Mouse (Mus musculus): ENCODE measurements around the gene Slc1a5.
A peak's percentile ranks its signal among the peaks of the same experiment; 100 is the strongest.

The Slc1a5 gene

GRCm38 (mm10) chr7:16821091-16821490 is 40.0 kb downstream of the Slc1a5 start:
- DNase-seq, result no peak

- DNase-seq, result no peak
Observed at GRCm38 (mm10) chr7:16821669-16822101, 40.5 kb downstream of the Slc1a5 start.

- DNase-seq, result no peak
Observed at GRCm38 (mm10) chr7:16823734-16824133, 42.6 kb downstream of the Slc1a5 start.

- DNase-seq, result no peak
Observed at GRCm38 (mm10) chr7:16825785-16826184, 44.6 kb downstream of the Slc1a5 start.

- no peak for DNase-seq
Observed at GRCm38 (mm10) chr7:16826571-16826970, 45.4 kb downstream of the Slc1a5 start.

- no peak for DNase-seq
Observed at GRCm38 (mm10) chr7:16827274-16827673, 46.1 kb downstream of the Slc1a5 start.

- DNase-seq, result no peak
Observed at GRCm38 (mm10) chr7:16830449-16830848, 49.3 kb downstream of the Slc1a5 start.

GRCm38 (mm10) chr7:16837916-16838803 is 57.0 kb downstream of the Slc1a5 start:
- no peak for DNase-seq

GRCm38 (mm10) chr7:16838804-16839426 is 57.8 kb downstream of the Slc1a5 start:
- DNase-seq, result no peak

- DNase-seq, result no peak
Observed at GRCm38 (mm10) chr7:16839427-16840108, 58.4 kb downstream of the Slc1a5 start.

- DNase-seq, result no peak
Observed at GRCm38 (mm10) chr7:16840109-16840491, 59.0 kb downstream of the Slc1a5 start.

- no peak for DNase-seq
Observed at GRCm38 (mm10) chr7:16841078-16841477, 59.9 kb downstream of the Slc1a5 start.

GRCm38 (mm10) chr7:16841561-16842560 is 60.7 kb downstream of the Slc1a5 start:
- no peak for DNase-seq

GRCm38 (mm10) chr7:16842645-16843063 is 61.5 kb downstream of the Slc1a5 start, which contains the start of gene Prkd2:
Prkd2 (plus strand) TSS chr7:16842902.
- DNase-seq, result peak; percentile 96

GRCm38 (mm10) chr7:16843441-16844171 is 62.5 kb downstream of the Slc1a5 start:
- peak; percentile 42 for DNase-seq

GRCm38 (mm10) chr7:16844696-16845071 is 63.5 kb downstream of the Slc1a5 start:
- DNase-seq, result no peak

- DNase-seq, result peak; percentile 55
Observed at GRCm38 (mm10) chr7:16845072-16845819, 64.1 kb downstream of the Slc1a5 start.

GRCm38 (mm10) chr7:16845820-16846167 is 64.7 kb downstream of the Slc1a5 start:
- peak; percentile 54 for DNase-seq

GRCm38 (mm10) chr7:16846775-16847174 is 65.6 kb downstream of the Slc1a5 start:
- no peak for DNase-seq

- no peak for DNase-seq
Observed at GRCm38 (mm10) chr7:16847507-16847906, 66.4 kb downstream of the Slc1a5 start.
